Mouse (Mus musculus) small intestine, adult 2 months (tissue): Measurements from ENCODE around the gene Psmb1. TPM values are rescaled to one million over a fixed set of nuclear protein-coding genes. Genes with fewer than 3 reads are reported as not detected.
"Not testable (repeated sequence)": the region's sequence is repeated elsewhere in the genome, so short reads cannot be mapped to it uniquely, and the experiment has no call there.

Source experiments
- H3K27ac ChIP-seq: fragments of 200-500 bp; 2 replicates; pipeline ENCODE4 v1.5.1; 2012; ENCODE audit warnings: low read depth, low read length, control low read depth, inconsistent platforms; ENCODE audit not compliant: insufficient read depth
- H3K27me3 ChIP-seq: fragments of 200-500 bp; 2 replicates; pipeline ENCODE4 v1.6.1; 2012; ENCODE audit warnings: mild to moderate bottlenecking, moderate library complexity, low read length, inconsistent platforms; ENCODE audit not compliant: control insufficient read depth, insufficient read depth
- H3K36me3 ChIP-seq: fragments of 200-500 bp; 2 replicates; pipeline ENCODE4 v1.6.1; 2012; ENCODE audit warnings: mild to moderate bottlenecking, low read length, control low read depth, inconsistent platforms; ENCODE audit not compliant: control insufficient read depth, insufficient read depth
- H3K4me1 ChIP-seq: fragments of 200-500 bp; 2 replicates; pipeline ENCODE4 v1.6.1; 2012; ENCODE audit warnings: low read length, inconsistent platforms, mixed read lengths; ENCODE audit not compliant: control insufficient read depth, insufficient read depth, insufficient read length
- H3K4me3 ChIP-seq: fragments of 200-500 bp; 2 replicates; pipeline ENCODE4 v1.5.1; 2012; ENCODE audit warnings: low read depth, mild to moderate bottlenecking, control low read depth, inconsistent platforms, low read length, moderate library complexity
- CTCF ChIP-seq: fragments of 200-500 bp; IDR thresholded peaks from 2 replicates; pipeline ENCODE4 v1.5.1; 2012; ENCODE audit warnings: low read depth, mild to moderate bottlenecking, control low read depth, inconsistent platforms, low read length, moderate library complexity, mixed read lengths; ENCODE audit not compliant: insufficient replicate concordance, insufficient read length; ENCODE audit errors: extremely low read depth
- POLR2A ChIP-seq: fragments of 200-500 bp; IDR thresholded peaks from 2 replicates; pipeline ENCODE4 v1.6.1; 2012; ENCODE audit warnings: low read depth, mild to moderate bottlenecking, control low read depth, inconsistent platforms, low read length, moderate library complexity
- WGBS: fragments of 180-500 bp; shearing (Covaris S2); methylation state at CpG from one replicate; pipeline ENCODE4 v1.1.7; 2018; 5-methylcytosine and 5-hydroxymethylcytosine counted together
- polyA plus RNA-seq: library from polyadenylated mRNA; depleted of rRNA; stranded (reverse); fragments of >200 nt; gene quantifications from 2 replicates; pipeline ENCODE4 v1.2.3, GENCODE M21; 2012; rRNA removed

Psmb1 gene
- 27.0 and 54.2 TPM in 2 replicates for polyA plus RNA-seq

- Histone ChIP-seq H3K27me3 (no peaks in the 10 kb centered on the region), H3K4me1 (no peaks in the 10 kb centered on the region; the same call in 1 of the 2 replicates), H3K36me3 (peaks cover 14% of the 10 kb centered on the region), H3K27ac (peak within 1 kb of the TSS; percentile 87), H3K4me3 (peak within 1 kb of the TSS; percentile 81)
- WGBS, result under 1% methylated on average over 63 of the region's 63 CpGs
- peak; percentile 63 for TF ChIP-seq POLR2A
- no peak for TF ChIP-seq CTCF
Measured at GRCm38 (mm10) chr17:15499656-15500394, at the start of gene Psmb1, which contains the start of gene Tbp. Gene Psmb1, minus strand, starts transcription at chr17:15499751. Gene Tbp, plus strand, starts transcription at chr17:15499888.

- H3K4me1 ChIP-seq, result no peaks in the 10 kb centered on the region
- no peak for TF ChIP-seq CTCF
- TF ChIP-seq POLR2A, result no peak
- no peak overlapping the region for H3K4me3 ChIP-seq
- H3K36me3 ChIP-seq, result no peaks in the 10 kb centered on the region; the same call in 1 of the 2 replicates
- H3K27me3 ChIP-seq, result no peaks in the 10 kb centered on the region
- 79% methylated on average over 4 of the region's 4 CpGs for WGBS
- no peak overlapping the region for H3K27ac ChIP-seq
Measured at GRCm38 (mm10) chr17:15546440-15546839, 46.9 kb upstream of the Psmb1 start.

GRCm38 (mm10) chr17:15543868-15544267 lies 44.3 kb upstream of the Psmb1 start:
- H3K4me1 ChIP-seq, H3K27me3 ChIP-seq, H3K36me3 ChIP-seq, H3K4me3 ChIP-seq, H3K27ac ChIP-seq: not testable (repeated sequence)
- WGBS, result 78% methylated on average over 4 of the region's 4 CpGs

GRCm38 (mm10) chr17:15540309-15540708 lies 40.8 kb upstream of the Psmb1 start:
- WGBS, result 71% methylated on average over 4 of the region's 4 CpGs
- H3K4me1 ChIP-seq, result peaks cover 4% of the 10 kb centered on the region
- peaks cover 9% of the 10 kb centered on the region; the same call in 1 of the 2 replicates for H3K27me3 ChIP-seq
- no peak overlapping the region for H3K27ac ChIP-seq
- no peak overlapping the region for H3K4me3 ChIP-seq
- no peaks in the 10 kb centered on the region for H3K36me3 ChIP-seq
- TF ChIP-seq CTCF (no peak), POLR2A (no peak)

- Histone ChIP-seq H3K27ac (no peak overlapping the region), H3K4me1 (peaks cover 4% of the 10 kb centered on the region), H3K4me3 (peak overlapping the region; percentile 55), H3K36me3 (no peaks in the 10 kb centered on the region), H3K27me3 (peaks cover 9% of the 10 kb centered on the region; the same call in 1 of the 2 replicates)
- no peak for TF ChIP-seq POLR2A
- TF ChIP-seq CTCF, result no peak
- whole genome bisulfite sequencing, result 2% methylated on average over 33 of the region's 33 CpGs
Measured at GRCm38 (mm10) chr17:15536457-15536904, 36.9 kb upstream of the Psmb1 start.

- H3K4me1 ChIP-seq, result peaks cover 4% of the 10 kb centered on the region
- no peak for TF ChIP-seq CTCF
- TF ChIP-seq POLR2A, result no peak
- no peak overlapping the region for H3K27ac ChIP-seq
- 11% methylated on average over 8 of the region's 8 CpGs for WGBS
- no peaks in the 10 kb centered on the region for H3K36me3 ChIP-seq
- H3K4me3 ChIP-seq, result peak overlapping the region; percentile 55
- peaks cover 9% of the 10 kb centered on the region; the same call in 1 of the 2 replicates for H3K27me3 ChIP-seq
Measured at GRCm38 (mm10) chr17:15535943-15536342, 36.4 kb upstream of the Psmb1 start.

GRCm38 (mm10) chr17:15535162-15535800 lies 35.7 kb upstream of the Psmb1 start:
- Histone ChIP-seq H3K4me3 (no peak overlapping the region), H3K36me3 (no peaks in the 10 kb centered on the region), H3K27ac (no peak overlapping the region), H3K4me1 (peaks cover 4% of the 10 kb centered on the region), H3K27me3 (peaks cover 9% of the 10 kb centered on the region; the same call in 1 of the 2 replicates)
- WGBS, result 66% methylated on average over 11 of the region's 11 CpGs
- TF ChIP-seq CTCF (no peak), POLR2A (no peak)
